Mouse (Mus musculus) heart, embryonic 15.5 days (tissue): Measurements from ENCODE around the gene Gm128. TPM values are rescaled to one million over a fixed set of nuclear protein-coding genes. Genes with fewer than 3 reads are reported as not detected.

Experiments
- polyA plus RNA-seq: library from polyadenylated mRNA; unstranded; fragments of >200 nt; fragmentation: Nextera tagmentation; extraction: Ambion mirVana; gene quantifications from 2 replicates; pipeline ENCODE4 v1.2.1, GENCODE M21; 2015

Gene Gm128
- polyA plus RNA-seq, 1 experiment from 2014 or later, result 0.55 TPM

Other genes with a start within 250 kb of the Gm128 start
- gene Zfp687, start 226.2 kb downstream of the Gm128 start, polyA plus RNA-seq, result 12.3 and 18.3 TPM in 2 replicates
- gene Psmd4, start 199.0 kb downstream of the Gm128 start, polyA plus RNA-seq, result 168 and 198 TPM in 2 replicates
- 14.1 and 16.5 TPM in 2 replicates for gene Pip5k1a, start 134.7 kb downstream of the Gm128 start, polyA plus RNA-seq
- gene Vps72, start 130.6 kb downstream of the Gm128 start, polyA plus RNA-seq, result 79.5 and 99.3 TPM in 2 replicates
- gene Tmod4, start 117.1 kb downstream of the Gm128 start, polyA plus RNA-seq, result 1.4 and 2.1 TPM in 2 replicates
- gene Scnm1, start 107.6 kb downstream of the Gm128 start, polyA plus RNA-seq, result 51.0 and 54.2 TPM in 2 replicates
- 9.4 and 10.4 TPM in 2 replicates for gene Lysmd1, start 107.5 kb downstream of the Gm128 start, polyA plus RNA-seq
- 2.5 and 4.8 TPM in 2 replicates for gene Tnfaip8l2, start 99.2 kb downstream of the Gm128 start, polyA plus RNA-seq
- gene Sema6c, start 81.1 kb downstream of the Gm128 start, polyA plus RNA-seq, result 2.0 and 3.5 TPM in 2 replicates
- gene Gabpb2, start 23.7 kb downstream of the Gm128 start, polyA plus RNA-seq, result 5.1 and 6.5 TPM in 2 replicates
- 49.7 and 60.9 TPM in 2 replicates for gene Cdc42se1, start 12.9 kb downstream of the Gm128 start, polyA plus RNA-seq
- gene Mllt11, start 9.4 kb downstream of the Gm128 start, polyA plus RNA-seq, result 10.6 and 12.0 TPM in 2 replicates
- gene Bnipl, start 9.6 kb upstream of the Gm128 start, polyA plus RNA-seq, result 0.06 and 0.38 TPM in 2 replicates
- 24.7 and 27.6 TPM in 2 replicates for gene Mindy1, start 39.7 kb upstream of the Gm128 start, polyA plus RNA-seq
- 23.8 and 26.5 TPM in 2 replicates for gene Prune1, start 40.5 kb upstream of the Gm128 start, polyA plus RNA-seq
- gene Anxa9, start 65.6 kb upstream of the Gm128 start, polyA plus RNA-seq, result 0.64 and 1.2 TPM in 2 replicates
- 120 and 139 TPM in 2 replicates for gene Cers2, start 73.2 kb upstream of the Gm128 start, polyA plus RNA-seq
- 16.7 and 22.4 TPM in 2 replicates for gene Setdb1, start 115.6 kb upstream of the Gm128 start, polyA plus RNA-seq
- gene 4930558C23Rik, start 161.2 kb upstream of the Gm128 start, polyA plus RNA-seq, result not detected in 2 replicates
- gene Arnt, start 192.8 kb upstream of the Gm128 start, polyA plus RNA-seq, result 30.4 and 33.2 TPM in 2 replicates